Mouse (Mus musculus): ENCODE results near the gene Osbpl7. TPM values are rescaled to one million over a fixed set of nuclear protein-coding genes. Genes with fewer than 3 reads are reported as not detected.
A peak's percentile ranks its signal among the peaks of the same experiment; 100 is the strongest.

Osbpl7 gene
- polyA plus RNA-seq, 1 experiment: 26.5 TPM

DNA sequence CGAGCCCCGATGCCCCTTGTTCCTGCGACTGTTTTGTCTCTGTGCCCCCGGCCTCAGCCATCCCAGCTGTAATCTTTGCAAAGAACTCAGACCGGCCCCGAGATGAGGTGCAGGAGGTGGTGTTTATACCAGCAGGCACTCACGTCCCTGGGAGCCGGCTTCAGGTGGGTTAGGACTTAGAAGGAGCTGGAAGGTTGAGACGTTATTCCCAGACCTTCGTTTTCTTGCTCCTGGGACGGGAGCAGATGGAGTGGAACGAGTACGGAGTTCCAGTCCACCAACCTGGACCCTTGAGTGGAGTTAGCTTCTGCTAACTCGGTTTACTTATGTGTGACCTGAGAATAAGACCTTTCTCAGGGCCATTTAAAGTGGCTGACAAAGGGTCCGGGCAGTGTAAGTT is 20.0 kb upstream of the Osbpl7 start:
- Histone ChIP-seq H3K27me3 (ENCODE audit: control insufficient read depth, insufficient read depth, low read length) (no peaks in the 10 kb centered on the region), H3K27ac (ENCODE audit: insufficient read depth, low read length) (no peak overlapping the region), H3K4me3 (replicated peaks; ENCODE audit: insufficient read depth, low read depth, low read length) (peak overlapping the region; percentile 86), H3K4me1 (ENCODE audit: control insufficient read depth, insufficient read depth, low read length) (peaks cover 3% of the 10 kb centered on the region; the same call in 1 of the 2 replicates)
- 18% methylated on average over 15 of the region's 15 CpGs for WGBS
- DNase-seq: no peak
- TF ChIP-seq CTCF (IDR thresholded peaks at IDR 0.05; ENCODE audit: borderline replicate concordance, insufficient read depth, low read depth, low read length): no peak
- no peak for TF ChIP-seq POLR2A (IDR thresholded peaks at IDR 0.05; ENCODE audit: borderline replicate concordance, insufficient read depth, low read length)

DNA sequence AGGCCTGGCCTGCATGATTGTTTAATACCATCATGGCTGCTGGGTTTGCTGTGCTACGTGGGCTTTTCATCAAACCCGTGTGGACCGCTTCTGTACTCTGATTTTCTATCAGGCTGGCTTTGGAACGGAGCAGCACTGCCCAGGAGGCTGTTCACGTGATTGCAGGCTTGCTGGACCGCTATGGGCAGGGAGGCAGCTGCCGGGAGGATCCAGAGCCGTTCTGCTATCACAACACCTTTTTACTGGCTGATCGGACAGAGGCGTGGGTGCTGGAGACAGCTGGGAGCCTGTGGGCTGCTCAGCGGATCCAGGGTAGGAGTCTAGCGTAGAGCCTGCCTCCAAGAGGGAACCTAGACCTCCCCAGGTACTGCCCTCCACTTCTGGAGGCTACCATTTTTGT is 18.5 kb upstream of the Osbpl7 start:
- TF ChIP-seq CTCF (IDR thresholded peaks at IDR 0.05; ENCODE audit: borderline replicate concordance, insufficient read depth, low read depth, low read length): no peak
- TF ChIP-seq POLR2A (IDR thresholded peaks at IDR 0.05; ENCODE audit: borderline replicate concordance, insufficient read depth, low read length): no peak
- no peaks in the 10 kb centered on the region for H3K27me3 ChIP-seq (ENCODE audit: control insufficient read depth, insufficient read depth, low read length)
- 70% methylated on average over 12 of the region's 12 CpGs for WGBS
- H3K27ac ChIP-seq (ENCODE audit: insufficient read depth, low read length): no peak overlapping the region
- no peak for DNase-seq
- H3K4me1 ChIP-seq (ENCODE audit: control insufficient read depth, insufficient read depth, low read length): peaks cover 9% of the 10 kb centered on the region
- no peak overlapping the region for H3K4me3 ChIP-seq (replicated peaks; ENCODE audit: insufficient read depth, low read depth, low read length)

DNA sequence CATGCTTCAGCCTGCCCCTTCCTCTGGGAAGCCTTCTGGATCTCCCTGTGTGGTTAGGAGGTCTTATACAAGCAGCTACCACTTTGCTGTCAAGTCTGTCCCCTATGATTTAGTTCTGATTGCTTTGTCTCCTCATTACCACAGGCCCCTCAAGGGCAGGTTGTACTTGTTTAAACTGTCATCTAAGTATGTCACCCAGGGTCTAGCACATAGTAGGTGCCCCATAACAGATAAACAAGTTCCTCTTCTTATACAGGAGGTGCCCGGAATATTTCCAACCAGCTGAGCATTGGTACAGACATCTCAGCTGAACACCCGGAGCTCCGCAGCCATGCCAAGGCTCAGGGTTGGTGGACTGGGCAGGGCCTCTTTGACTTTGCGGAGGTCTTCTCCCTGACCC is 17.9 kb upstream of the Osbpl7 start:
- no peak for DNase-seq
- WGBS: 93% methylated on average over 4 of the region's 4 CpGs
- Histone ChIP-seq H3K4me3 (replicated peaks; ENCODE audit: insufficient read depth, low read depth, low read length) (no peak overlapping the region), H3K27ac (ENCODE audit: insufficient read depth, low read length) (no peak overlapping the region), H3K4me1 (ENCODE audit: control insufficient read depth, insufficient read depth, low read length) (peaks cover 9% of the 10 kb centered on the region), H3K27me3 (ENCODE audit: control insufficient read depth, insufficient read depth, low read length) (no peaks in the 10 kb centered on the region)
- TF ChIP-seq POLR2A (IDR thresholded peaks at IDR 0.05; ENCODE audit: borderline replicate concordance, insufficient read depth, low read length): no peak
- TF ChIP-seq CTCF (IDR thresholded peaks at IDR 0.05; ENCODE audit: borderline replicate concordance, insufficient read depth, low read depth, low read length): no peak

DNA sequence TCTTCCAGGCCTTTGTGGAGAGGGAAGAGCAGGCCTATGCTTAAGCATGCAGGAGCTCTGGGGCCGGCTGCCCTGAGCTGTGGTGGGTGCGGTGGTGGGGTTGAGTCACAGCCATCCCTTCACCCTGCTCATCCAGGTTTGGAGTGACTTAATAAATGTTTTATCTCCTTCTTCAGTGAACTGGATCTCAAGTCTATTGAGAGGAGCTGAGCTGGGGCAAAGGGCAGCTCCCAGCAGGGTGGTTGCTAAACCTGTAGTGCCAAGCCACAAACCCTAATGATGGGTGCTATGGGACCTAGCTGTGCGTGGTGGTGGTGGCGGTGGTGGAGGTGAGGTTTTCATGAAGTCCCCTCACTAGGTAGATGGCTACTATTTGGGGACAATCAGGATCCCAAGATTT is 16.6 kb upstream of the Osbpl7 start:
- Histone ChIP-seq H3K27ac (ENCODE audit: insufficient read depth, low read length) (no peak overlapping the region), H3K4me1 (ENCODE audit: control insufficient read depth, insufficient read depth, low read length) (peaks cover 9% of the 10 kb centered on the region), H3K4me3 (replicated peaks; ENCODE audit: insufficient read depth, low read depth, low read length) (no peak overlapping the region), H3K27me3 (ENCODE audit: control insufficient read depth, insufficient read depth, low read length) (no peaks in the 10 kb centered on the region)
- 89% methylated on average over 4 of the region's 4 CpGs for WGBS
- TF ChIP-seq CTCF (IDR thresholded peaks at IDR 0.05; ENCODE audit: borderline replicate concordance, insufficient read depth, low read depth, low read length) (no peak), POLR2A (IDR thresholded peaks at IDR 0.05; ENCODE audit: borderline replicate concordance, insufficient read depth, low read length) (no peak)
- no peak for DNase-seq

DNA sequence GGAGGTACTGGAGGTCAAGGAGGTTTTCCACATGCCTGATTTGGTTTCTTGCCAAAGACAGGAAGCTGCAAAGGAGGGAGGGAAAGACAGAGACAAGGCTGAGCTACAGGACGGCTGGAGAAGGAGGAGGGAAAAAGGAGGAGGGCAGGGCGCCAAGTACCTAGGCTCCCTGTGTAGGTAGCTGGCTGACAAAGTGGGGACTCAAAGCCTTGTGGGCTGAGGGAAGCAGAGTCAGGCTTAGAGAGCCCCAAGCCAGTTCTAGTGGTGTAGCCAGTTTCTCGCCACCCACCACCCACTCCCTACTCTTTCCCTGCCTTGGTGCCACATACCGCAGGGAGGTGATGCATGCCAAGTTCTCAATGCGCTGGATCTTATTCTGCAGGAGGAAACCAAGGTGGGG is 14.3 kb upstream of the Osbpl7 start:
- no peak for TF ChIP-seq POLR2A (IDR thresholded peaks at IDR 0.05; ENCODE audit: borderline replicate concordance, insufficient read depth, low read length)
- TF ChIP-seq CTCF (IDR thresholded peaks at IDR 0.05; ENCODE audit: borderline replicate concordance, insufficient read depth, low read depth, low read length): no peak
- peaks cover 5% of the 10 kb centered on the region; the same call in 1 of the 2 replicates for H3K4me1 ChIP-seq (ENCODE audit: control insufficient read depth, insufficient read depth, low read length)
- H3K27ac ChIP-seq (ENCODE audit: insufficient read depth, low read length): no peak overlapping the region
- H3K4me3 ChIP-seq (replicated peaks; ENCODE audit: insufficient read depth, low read depth, low read length): no peak overlapping the region
- H3K27me3 ChIP-seq (ENCODE audit: control insufficient read depth, insufficient read depth, low read length): no peaks in the 10 kb centered on the region
- 51% methylated on average over 5 of the region's 5 CpGs for WGBS
- peak; percentile 44 to 51 for DNase-seq

DNA sequence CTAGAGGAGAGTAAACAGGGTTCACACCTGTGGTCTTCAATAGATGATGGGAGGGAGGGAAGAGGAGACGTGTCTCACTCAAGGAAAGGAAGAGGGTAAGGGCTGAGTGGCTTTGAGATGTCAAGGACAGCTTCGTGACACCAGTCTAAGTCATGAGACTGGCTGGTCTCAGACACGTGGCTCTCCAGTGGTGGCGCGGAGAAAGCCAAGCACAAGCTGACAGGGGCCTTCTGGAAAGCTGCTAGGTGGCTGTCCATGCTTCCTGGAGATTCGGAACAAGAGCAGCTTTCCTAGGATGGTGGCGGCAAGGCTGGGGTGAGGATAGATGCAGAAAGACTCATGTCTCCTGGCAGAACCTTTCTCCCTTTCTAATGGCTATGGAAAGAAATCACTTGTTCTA is 11.5 kb upstream of the Osbpl7 start:
- WGBS: 60% methylated on average over 7 of the region's 7 CpGs
- TF ChIP-seq CTCF (IDR thresholded peaks at IDR 0.05; ENCODE audit: borderline replicate concordance, insufficient read depth, low read depth, low read length) (no peak), POLR2A (IDR thresholded peaks at IDR 0.05; ENCODE audit: borderline replicate concordance, insufficient read depth, low read length) (no peak)
- Histone ChIP-seq H3K27me3 (ENCODE audit: control insufficient read depth, insufficient read depth, low read length) (no peaks in the 10 kb centered on the region), H3K4me3 (replicated peaks; ENCODE audit: insufficient read depth, low read depth, low read length) (no peak overlapping the region), H3K27ac (ENCODE audit: insufficient read depth, low read length) (no peak overlapping the region), H3K4me1 (ENCODE audit: control insufficient read depth, insufficient read depth, low read length) (peaks cover 5% of the 10 kb centered on the region; the same call in 1 of the 2 replicates)
- no peak for DNase-seq

DNA sequence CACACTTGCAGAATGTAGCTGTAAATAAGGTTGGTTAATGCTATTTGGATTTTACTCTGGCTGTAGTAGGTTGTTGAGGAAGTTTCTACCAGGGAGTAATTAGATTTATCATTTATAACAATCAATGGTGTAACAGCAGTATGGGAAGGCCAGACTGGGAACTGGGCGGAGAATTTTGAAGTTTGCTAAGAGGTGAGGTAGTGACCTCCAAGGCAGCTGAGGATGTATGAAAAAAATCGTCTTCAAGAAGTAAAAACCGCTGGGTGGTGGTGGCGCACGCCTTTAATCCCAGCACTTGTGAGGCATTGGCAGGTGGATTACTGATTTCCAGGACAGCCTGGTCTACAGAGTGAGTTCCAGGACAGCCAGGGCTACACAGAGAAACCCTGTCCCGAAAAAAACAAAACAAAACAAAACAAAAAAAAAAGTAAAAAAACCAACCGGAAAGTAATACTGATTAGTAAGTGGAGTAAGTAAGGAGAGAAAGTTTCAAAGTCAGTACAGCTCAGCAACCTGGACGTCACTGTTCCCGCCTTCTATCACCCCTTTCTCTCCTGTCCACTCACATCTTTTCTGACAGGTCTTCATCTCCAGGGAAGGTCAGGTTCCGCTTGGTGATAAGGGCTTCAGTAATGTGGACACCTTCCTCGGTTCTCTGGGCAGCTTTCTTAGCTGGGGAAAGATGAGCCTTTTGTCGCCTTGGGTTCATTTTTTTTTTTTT is 10.0 kb upstream of the Osbpl7 start:
- TF ChIP-seq POLR2A (IDR thresholded peaks at IDR 0.05; ENCODE audit: borderline replicate concordance, insufficient read depth, low read length): no peak
- no peak for TF ChIP-seq CTCF (IDR thresholded peaks at IDR 0.05; ENCODE audit: borderline replicate concordance, insufficient read depth, low read depth, low read length)
- Histone ChIP-seq H3K27ac (ENCODE audit: insufficient read depth, low read length) (no peak overlapping the region), H3K4me1 (ENCODE audit: control insufficient read depth, insufficient read depth, low read length) (peaks cover 5% of the 10 kb centered on the region; the same call in 1 of the 2 replicates), H3K4me3 (replicated peaks; ENCODE audit: insufficient read depth, low read depth, low read length) (no peak overlapping the region), H3K27me3 (ENCODE audit: control insufficient read depth, insufficient read depth, low read length) (no peaks in the 10 kb centered on the region)
- DNase-seq: no peak
- WGBS: 42% methylated on average over 12 of the region's 12 CpGs
